Mouse (Mus musculus): ENCODE results near the gene Pik3ip1. TPM values are rescaled to one million over a fixed set of nuclear protein-coding genes. Genes with fewer than 3 reads are reported as not detected.

Gene Pik3ip1
- polyA plus RNA-seq, 1 experiment from 2014 or later, result 25.5 TPM

DNA sequence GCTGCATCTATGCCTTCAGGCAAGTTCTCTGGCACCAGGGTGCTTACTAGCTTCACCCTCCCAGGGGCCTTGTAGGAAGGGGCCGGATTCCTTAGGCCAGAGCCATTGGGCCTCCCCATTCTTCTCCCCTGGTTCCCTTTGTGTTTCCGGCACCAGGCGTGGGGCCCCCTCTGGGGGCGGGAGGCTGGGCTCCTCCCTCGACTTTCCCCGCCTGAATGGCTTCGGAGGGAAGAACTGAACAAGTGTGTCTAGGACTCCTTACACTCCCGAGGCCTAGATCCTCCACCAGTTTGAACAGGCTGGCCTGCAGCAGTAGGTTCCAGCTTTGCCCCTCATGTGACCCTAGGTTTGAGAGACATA is 38.2 kb upstream of the Pik3ip1 start:
- H3K4me1 ChIP-seq (ENCODE audit: insufficient read depth, low read depth, low read length), result peaks cover 29% of the 10 kb centered on the region
- H3K27me3 ChIP-seq (replicated peaks; ENCODE audit: insufficient read depth, low read length), result no peaks in the 10 kb centered on the region
- H3K4me3 ChIP-seq (ENCODE audit: low read depth, low read length), result peak overlapping the region; percentile 84
- H3K9me3 ChIP-seq (ENCODE audit: low read length), result no peaks in the 10 kb centered on the region
- H3K36me3 ChIP-seq (ENCODE audit: insufficient read depth, low read length), result 0 out of 2 replicates have a peak, but pooled peaks cover 5% of the 10 kb centered on the region
- H3K27ac ChIP-seq (ENCODE audit: low read length), result peak overlapping the region; percentile 98
- H3K4me2 ChIP-seq (replicated peaks; ENCODE audit: low read depth, low read length), result peak overlapping the region; percentile 99
- 0% methylated on average over 8 of the region's 8 CpGs for WGBS
- peak; percentile 8; the same call in 1 of the 2 replicates for ATAC-seq
- peak overlapping the region; percentile 80 for H3K9ac ChIP-seq (replicated peaks; ENCODE audit: low read depth)
- TF ChIP-seq CTCF (IDR thresholded peaks at IDR 0.05), result no peak
- no peak for TF ChIP-seq EP300 (IDR thresholded peaks at IDR 0.05)
- DNase-seq (ENCODE audit: low spot score), result peak; percentile 71

DNA sequence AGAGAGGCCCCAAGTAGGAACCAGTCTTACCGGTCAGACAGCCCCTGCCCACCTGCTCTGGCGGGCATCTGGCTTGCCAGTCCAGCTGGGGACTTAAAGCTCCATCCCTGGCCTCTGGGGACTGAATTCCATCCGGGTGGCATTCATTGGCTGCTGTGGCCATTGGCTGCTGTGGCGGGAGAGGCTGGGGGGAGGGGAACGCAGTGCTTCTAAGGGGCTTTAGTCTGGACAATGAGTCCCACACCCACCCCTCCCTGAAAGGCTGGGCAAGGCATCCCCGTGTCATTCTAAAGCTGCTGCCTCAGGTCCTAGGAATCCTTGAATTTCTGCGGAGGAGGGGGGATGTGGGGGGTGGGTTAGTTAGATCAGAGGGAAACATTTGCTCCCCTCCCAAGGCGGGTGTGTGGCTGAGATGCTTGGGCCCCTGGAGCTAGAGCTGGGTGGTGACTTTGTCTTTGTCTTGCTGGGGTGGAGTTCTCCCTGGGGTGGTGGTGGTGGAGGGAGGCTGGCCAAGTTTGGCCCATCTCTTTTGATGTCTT is 37.4 kb upstream of the Pik3ip1 start:
- DNase-seq (ENCODE audit: low spot score) (peak; percentile 71), ATAC-seq (peak; percentile 18)
- Histone ChIP-seq H3K27ac (ENCODE audit: low read length) (peak overlapping the region; percentile 98), H3K9ac (replicated peaks; ENCODE audit: low read depth) (peak overlapping the region; percentile 80), H3K27me3 (replicated peaks; ENCODE audit: insufficient read depth, low read length) (no peaks in the 10 kb centered on the region), H3K4me3 (ENCODE audit: low read depth, low read length) (peak overlapping the region; percentile 84), H3K4me2 (replicated peaks; ENCODE audit: low read depth, low read length) (peak overlapping the region; percentile 99), H3K9me3 (ENCODE audit: low read length) (no peaks in the 10 kb centered on the region), H3K4me1 (ENCODE audit: insufficient read depth, low read depth, low read length) (peaks cover 32% of the 10 kb centered on the region), H3K36me3 (ENCODE audit: insufficient read depth, low read length) (peaks cover 9% of the 10 kb centered on the region; the same call in 1 of the 2 replicates)
- whole genome bisulfite sequencing, result under 1% methylated on average over 8 of the region's 8 CpGs
- TF ChIP-seq EP300 (IDR thresholded peaks at IDR 0.05), result peak; percentile 29; the same call in 1 of the 2 replicates
- TF ChIP-seq CTCF (IDR thresholded peaks at IDR 0.05), result 0 out of 2 replicates have a peak, but pooled peaks have one; percentile 1

- no peaks in the 10 kb centered on the region for H3K27me3 ChIP-seq (replicated peaks; ENCODE audit: insufficient read depth, low read length)
- no peak for TF ChIP-seq EP300 (IDR thresholded peaks at IDR 0.05)
- TF ChIP-seq CTCF (IDR thresholded peaks at IDR 0.05), result no peak
- no peaks in the 10 kb centered on the region for H3K9me3 ChIP-seq (ENCODE audit: low read length)
- peak overlapping the region; percentile 99 for H3K4me2 ChIP-seq (replicated peaks; ENCODE audit: low read depth, low read length)
- H3K36me3 ChIP-seq (ENCODE audit: insufficient read depth, low read length), result peaks cover 9% of the 10 kb centered on the region; the same call in 1 of the 2 replicates
- H3K4me3 ChIP-seq (ENCODE audit: low read depth, low read length), result no peak overlapping the region
- WGBS, result 37% methylated on average over 4 of the region's 4 CpGs
- H3K27ac ChIP-seq (ENCODE audit: low read length), result peak overlapping the region; percentile 47; the same call in 1 of the 2 replicates
- ATAC-seq (no peak), DNase-seq (ENCODE audit: low spot score) (no peak)
- peaks cover 31% of the 10 kb centered on the region for H3K4me1 ChIP-seq (ENCODE audit: insufficient read depth, low read depth, low read length)
- H3K9ac ChIP-seq (replicated peaks; ENCODE audit: low read depth), result no peak overlapping the region
Observed at GRCm38 (mm10) chr11:3293361-3293760, 36.8 kb upstream of the Pik3ip1 start.

- 80% methylated on average over 2 of the region's 2 CpGs for WGBS
- Histone ChIP-seq H3K4me3 (ENCODE audit: low read depth, low read length) (no peak overlapping the region), H3K4me2 (replicated peaks; ENCODE audit: low read depth, low read length) (no peak overlapping the region), H3K9me3 (ENCODE audit: low read length) (no peaks in the 10 kb centered on the region), H3K9ac (replicated peaks; ENCODE audit: low read depth) (no peak overlapping the region), H3K36me3 (ENCODE audit: insufficient read depth, low read length) (peaks cover 17% of the 10 kb centered on the region; the same call in 1 of the 2 replicates), H3K4me1 (ENCODE audit: insufficient read depth, low read depth, low read length) (peaks cover 28% of the 10 kb centered on the region), H3K27me3 (replicated peaks; ENCODE audit: insufficient read depth, low read length) (no peaks in the 10 kb centered on the region), H3K27ac (ENCODE audit: low read length) (no peak overlapping the region)
- DNase-seq (ENCODE audit: low spot score) (no peak), ATAC-seq (no peak)
- TF ChIP-seq CTCF (IDR thresholded peaks at IDR 0.05), result no peak
- no peak for TF ChIP-seq EP300 (IDR thresholded peaks at IDR 0.05)
Observed at GRCm38 (mm10) chr11:3294641-3295040, 35.6 kb upstream of the Pik3ip1 start.

DNA sequence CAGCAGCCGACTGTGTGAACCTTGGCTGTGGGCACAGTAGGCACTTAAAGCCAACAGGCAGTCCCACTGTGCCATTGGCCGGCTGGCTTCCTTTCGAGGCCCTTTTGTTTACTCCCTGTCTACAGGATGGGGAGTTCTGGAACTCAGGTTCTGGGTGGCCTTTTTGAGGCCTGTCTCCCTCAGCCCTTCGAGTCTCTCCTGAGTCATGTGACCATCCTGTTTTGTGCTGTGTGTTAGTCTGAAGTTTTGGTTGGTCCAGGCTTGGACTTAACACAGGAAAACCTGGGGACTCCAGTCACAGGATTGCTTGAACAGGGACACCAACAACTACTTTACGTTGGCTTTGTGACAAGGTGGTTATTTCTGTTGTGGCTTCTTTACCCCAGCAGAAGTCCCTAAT is 34.1 kb upstream of the Pik3ip1 start:
- no peak for DNase-seq (ENCODE audit: low spot score)
- peaks cover 18% of the 10 kb centered on the region; the same call in 1 of the 2 replicates for H3K36me3 ChIP-seq (ENCODE audit: insufficient read depth, low read length)

GRCm38 (mm10) chr11:3297871-3298812 is 32.1 kb upstream of the Pik3ip1 start:
- Histone ChIP-seq H3K27me3 (replicated peaks; ENCODE audit: insufficient read depth, low read length) (no peaks in the 10 kb centered on the region), H3K4me2 (replicated peaks; ENCODE audit: low read depth, low read length) (no peak overlapping the region), H3K9me3 (ENCODE audit: low read length) (no peaks in the 10 kb centered on the region), H3K4me3 (ENCODE audit: low read depth, low read length) (no peak overlapping the region), H3K4me1 (ENCODE audit: insufficient read depth, low read depth, low read length) (peaks cover 12% of the 10 kb centered on the region), H3K27ac (ENCODE audit: low read length) (no peak overlapping the region), H3K36me3 (ENCODE audit: insufficient read depth, low read length) (peaks cover 22% of the 10 kb centered on the region; the same call in 1 of the 2 replicates), H3K9ac (replicated peaks; ENCODE audit: low read depth) (no peak overlapping the region)
- WGBS, result 72% methylated on average over 10 of the region's 10 CpGs
- no peak for ATAC-seq
- peak; percentile 32 for DNase-seq (ENCODE audit: low spot score)
- TF ChIP-seq EP300 (IDR thresholded peaks at IDR 0.05), result no peak
- TF ChIP-seq CTCF (IDR thresholded peaks at IDR 0.05), result no peak

More for the DNA sequence above, 34.1 kb upstream of the Pik3ip1 start:
- H3K9me3 ChIP-seq (ENCODE audit: low read length), result no peaks in the 10 kb centered on the region
- ATAC-seq, result no peak
- H3K4me3 ChIP-seq (ENCODE audit: low read depth, low read length), result no peak overlapping the region
- no peak overlapping the region for H3K27ac ChIP-seq (ENCODE audit: low read length)
- H3K4me1 ChIP-seq (ENCODE audit: insufficient read depth, low read depth, low read length), result peaks cover 27% of the 10 kb centered on the region
- no peak overlapping the region for H3K9ac ChIP-seq (replicated peaks; ENCODE audit: low read depth)
- H3K27me3 ChIP-seq (replicated peaks; ENCODE audit: insufficient read depth, low read length), result no peaks in the 10 kb centered on the region
- 41% methylated on average over 5 of the region's 5 CpGs for WGBS
- no peak overlapping the region for H3K4me2 ChIP-seq (replicated peaks; ENCODE audit: low read depth, low read length)
- TF ChIP-seq EP300 (IDR thresholded peaks at IDR 0.05), result no peak
- TF ChIP-seq CTCF (IDR thresholded peaks at IDR 0.05), result no peak

Data from lung, postnatal 0 days (tissue).